Mouse (Mus musculus) urinary bladder, adult 18-20 months (tissue): ENCODE data around the gene Tcam1.
A peak's percentile ranks its signal among the peaks of the same experiment; 100 is the strongest.

Source experiments
- DNase-seq, 2 experiments: peaks; one replicate each; pipeline ENCODE4 v3.0.0; 2022; ENCODE audit warnings: low spot score in 2 of 2, mixed read lengths in 2 of 2

Tcam1 gene

DNA sequence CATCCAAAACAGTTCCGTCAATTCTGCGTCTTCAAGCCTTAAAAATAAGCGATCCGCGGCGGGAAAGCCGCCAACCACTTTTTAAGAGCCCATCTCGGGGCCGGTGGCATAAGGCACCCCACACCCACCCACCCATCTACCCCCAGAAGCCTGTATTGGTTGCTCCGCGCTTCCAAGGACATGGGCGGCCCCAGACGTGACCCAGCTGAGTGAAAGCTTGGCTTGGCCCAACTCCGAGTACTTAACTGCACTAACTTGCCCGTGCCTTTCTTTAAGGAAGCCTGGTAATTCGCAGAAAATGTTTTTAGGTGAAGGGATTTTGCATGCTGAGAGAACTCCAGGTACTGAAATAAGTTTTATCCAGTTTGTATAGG lies 3.2 kb upstream of the Tcam1 start:
- no peak for DNase-seq

DNA sequence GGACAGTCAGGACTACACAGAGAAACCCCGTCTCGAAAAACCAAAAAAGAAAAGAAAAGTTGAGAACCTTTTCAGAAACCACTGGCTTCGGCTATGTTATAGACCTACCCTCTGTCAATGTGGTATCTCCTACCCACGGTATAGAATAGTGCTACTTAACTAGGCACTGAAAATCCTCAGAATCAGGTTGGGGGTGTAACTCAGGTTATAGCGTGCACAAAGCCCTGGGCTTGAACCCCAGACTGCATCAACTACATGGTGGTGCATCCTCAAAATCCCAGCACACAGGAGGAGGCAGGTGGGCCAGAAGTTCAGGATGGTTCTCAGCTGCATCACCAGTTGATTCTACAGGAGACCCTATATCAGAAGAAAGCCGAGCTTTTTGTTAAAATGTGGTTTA lies 2.7 kb upstream of the Tcam1 start:
- DNase-seq = no peak

DNA sequence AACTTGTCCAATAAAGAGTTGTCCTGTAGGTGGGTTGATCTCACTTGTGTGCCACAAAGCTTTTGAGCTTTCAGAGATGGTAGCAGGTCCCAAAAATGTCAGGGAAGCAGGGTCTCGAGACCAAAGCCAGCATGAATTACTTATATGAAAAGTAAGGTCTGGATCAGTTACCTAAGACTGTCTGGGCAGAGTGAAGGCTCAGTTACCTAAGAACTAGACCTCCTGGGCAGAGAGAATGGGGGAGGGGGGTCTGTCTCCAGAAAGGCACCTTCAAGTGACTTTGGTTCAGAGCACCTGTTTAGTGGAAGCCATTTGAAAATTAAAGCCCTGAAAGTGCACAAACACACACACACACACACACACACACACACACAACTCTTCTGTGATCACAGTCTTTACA lies 2.1 kb upstream of the Tcam1 start:
- no peak for DNase-seq

DNA sequence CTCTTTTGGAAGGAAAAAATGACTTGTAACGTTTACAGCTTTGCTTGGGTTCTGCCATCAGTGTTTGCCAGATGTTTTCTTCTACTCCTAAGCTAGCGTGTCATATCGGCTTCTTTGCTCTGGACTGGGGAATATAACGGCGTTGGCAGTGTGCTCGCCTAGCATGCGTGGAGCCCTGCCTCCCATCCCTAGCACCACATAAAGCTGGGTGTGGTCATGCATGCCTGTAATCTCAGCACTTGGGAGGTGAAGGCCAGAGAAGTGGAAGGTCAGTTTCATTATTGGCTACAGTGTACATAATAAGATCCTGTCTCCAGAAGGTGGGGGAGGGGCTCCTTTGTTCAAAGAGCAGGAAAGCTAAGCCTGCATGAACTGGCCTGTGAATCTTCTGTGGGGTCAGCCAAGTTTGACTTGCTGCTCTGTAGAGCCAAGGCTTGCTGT lies 1.5 kb upstream of the Tcam1 start:
- DNase-seq = peak in 1 of 2 experiments; percentile 60

DNA sequence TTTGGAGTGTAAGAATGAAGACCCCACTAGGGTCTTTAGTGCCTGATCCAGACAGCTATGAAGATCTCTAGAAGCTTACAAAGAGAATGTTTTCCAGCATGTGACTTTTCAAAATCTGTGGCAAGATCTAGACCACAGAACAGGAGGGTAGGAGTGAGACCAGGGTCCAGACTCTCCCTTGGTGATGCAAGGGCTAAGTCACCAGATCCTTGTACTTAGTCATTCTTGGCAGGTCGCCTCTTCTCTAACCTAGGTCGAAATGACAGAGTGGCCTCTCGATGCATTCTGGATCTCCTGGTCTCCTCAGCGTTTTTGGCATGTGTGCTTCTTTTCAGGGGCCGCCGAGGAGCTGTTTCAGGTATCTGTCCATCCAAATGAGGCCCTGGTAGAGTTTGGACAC lies 6.0 kb downstream of the Tcam1 start:
- no peak for DNase-seq

DNA sequence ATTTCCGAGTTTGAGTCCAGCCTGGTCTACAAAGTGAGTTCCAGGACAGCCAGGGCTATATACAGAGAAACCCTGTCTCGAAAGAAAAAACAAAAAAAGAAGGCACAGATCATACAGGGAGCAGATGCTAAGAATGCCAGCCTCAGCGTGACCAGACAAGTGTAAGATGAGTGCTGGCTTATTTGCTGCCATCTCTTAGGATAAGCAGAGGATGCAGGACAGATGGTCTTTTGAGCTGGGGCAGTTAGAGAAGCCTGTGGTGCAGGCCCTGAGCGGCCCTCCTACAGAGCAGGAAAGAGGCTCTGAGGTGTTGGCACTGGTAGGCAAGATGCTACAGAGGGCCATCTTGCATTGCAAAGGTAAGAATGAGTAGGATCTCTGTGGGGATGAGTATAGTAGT lies 6.9 kb downstream of the Tcam1 start:
- no peak for DNase-seq

DNA sequence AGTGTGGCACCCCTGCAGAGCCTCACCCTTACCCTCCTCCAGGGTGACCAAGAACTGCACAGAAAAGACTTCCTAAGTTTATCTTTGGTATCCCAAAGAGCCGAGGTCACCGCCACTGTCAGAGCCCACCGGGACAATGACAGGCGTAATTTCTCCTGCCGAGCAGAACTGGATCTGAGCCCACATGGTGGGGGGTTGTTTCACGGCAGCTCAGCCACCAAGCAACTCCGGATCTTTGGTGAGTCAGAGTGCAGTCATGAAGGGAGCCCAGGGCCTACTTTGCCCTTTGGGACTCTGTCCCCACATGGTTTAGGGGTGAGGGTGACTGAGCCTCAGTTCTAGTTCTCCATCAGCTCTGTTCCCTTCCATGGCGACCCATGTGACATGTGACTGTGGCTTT lies 7.7 kb downstream of the Tcam1 start:
- no peak for DNase-seq

DNA sequence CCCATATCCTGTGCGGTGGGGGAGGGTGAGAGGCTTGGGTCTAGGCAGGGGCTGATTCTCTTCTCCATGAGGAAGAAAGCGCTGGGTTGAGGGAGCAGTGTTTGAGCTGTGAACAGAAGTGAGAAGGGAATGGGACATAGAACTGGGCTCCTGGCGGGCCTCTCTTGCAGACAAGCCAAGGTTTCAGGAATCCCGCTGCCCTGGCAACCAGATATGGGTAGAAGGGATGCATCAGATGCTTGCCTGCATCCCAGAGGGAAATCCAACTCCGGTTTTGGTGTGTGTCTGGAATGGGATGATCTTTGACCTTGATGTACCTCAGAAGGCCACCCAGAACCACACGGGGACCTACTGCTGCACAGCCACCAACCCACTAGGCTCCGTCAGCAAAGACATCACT lies 9.7 kb downstream of the Tcam1 start:
- no peak for DNase-seq

DNA sequence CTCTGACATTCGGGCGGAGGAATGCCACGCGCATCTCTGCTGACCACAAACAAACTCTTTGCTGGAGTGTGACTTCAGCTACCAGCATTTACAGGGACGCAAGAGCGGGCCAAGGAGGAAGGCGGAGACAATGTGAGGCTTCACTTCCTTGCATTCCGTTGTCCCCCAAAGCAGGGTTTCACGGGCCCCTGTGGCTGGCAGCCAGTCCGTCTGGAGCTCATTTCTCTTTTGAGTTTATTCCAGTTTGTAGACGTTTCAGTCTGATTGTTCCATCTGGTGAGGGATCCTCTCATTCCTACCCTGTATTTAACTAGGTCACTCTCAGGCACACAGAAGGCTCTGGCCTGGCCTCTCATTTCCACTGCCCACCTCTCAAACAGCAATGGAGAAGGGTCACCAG lies 10.5 kb downstream of the Tcam1 start:
- DNase-seq = no peak

DNA sequence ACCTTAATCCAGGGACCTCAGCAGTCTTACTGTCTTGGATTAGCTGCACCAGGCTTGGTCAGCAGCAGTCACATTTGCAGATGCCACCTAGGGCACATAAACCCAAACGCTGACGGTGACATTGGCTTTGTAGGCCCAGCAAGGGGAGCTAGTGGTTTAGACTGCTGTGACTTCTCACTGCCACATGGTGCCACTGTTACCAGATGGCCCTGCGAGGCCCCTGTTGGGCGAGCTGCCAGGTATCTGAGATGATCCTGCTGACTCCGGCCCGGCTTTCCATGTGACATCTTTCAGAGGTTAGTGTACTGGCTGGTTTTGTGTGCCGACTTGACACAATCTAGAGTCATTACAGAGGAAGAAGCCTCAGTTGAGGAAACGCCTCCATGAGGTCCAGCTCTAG lies 12.9 kb downstream of the Tcam1 start:
- DNase-seq = no peak

DNA sequence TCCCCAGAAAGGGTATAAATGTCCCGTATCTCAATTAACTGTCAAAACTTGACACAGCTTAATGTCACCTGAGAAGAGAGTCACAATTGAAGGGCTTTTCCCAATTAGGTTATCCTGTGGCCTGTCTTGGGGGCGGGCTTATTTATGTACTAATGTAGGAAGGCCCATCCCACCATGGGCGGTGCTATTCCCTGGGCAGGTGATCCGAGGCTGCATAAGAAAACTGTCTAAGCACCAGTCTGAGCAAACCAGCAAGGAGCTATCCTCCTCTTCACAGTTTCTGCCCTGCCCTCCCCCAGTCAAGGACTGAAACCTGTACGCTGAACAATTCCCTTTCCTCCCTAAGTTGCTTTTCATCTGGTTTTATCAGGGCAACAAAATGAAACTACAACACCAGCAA lies 13.9 kb downstream of the Tcam1 start:
- DNase-seq = no peak

DNA sequence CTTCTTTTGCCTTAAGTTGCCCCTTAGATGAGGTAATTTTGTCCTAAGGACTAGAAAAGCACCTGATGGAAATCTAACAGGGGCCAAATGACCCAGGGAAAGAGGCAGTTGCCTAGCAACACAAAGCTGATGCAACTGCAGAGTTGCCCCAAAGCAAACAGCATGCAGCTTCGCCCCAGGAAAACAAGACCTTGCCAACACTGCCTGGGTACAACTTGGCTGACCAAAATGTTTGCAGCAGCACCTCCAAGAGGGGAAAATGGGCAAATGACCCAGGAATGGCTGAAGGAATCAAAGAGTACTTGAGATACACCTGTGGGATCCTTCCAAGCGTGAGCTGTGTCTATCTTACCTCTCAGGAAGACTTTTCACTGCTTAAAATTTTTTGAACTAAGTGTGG lies 15.4 kb downstream of the Tcam1 start:
- DNase-seq = no peak

DNA sequence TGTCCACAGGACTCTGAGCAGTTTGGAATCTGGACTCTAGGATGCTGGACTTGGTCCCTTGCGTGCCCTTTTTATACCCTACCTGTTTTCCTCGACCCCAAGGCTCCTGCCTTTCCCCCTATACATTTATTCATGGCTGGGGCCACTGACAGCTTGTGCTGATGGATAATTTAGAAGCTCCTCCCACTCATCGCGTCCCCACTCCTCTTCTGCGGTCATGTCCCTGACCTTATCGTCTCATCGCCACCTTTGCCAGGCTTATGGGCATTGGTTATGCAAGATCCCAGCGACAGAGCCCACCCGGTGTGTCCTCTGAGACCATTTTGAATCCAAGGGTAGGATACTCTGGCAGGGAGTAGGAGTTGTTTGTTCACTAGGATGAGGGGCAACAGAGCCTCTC lies 25.3 kb downstream of the Tcam1 start, which contains the start of gene Gh:
Gene Gh (minus strand): TSS at position 101 of the 400 bp plus-strand sequence.
- DNase-seq = no peak

DNA sequence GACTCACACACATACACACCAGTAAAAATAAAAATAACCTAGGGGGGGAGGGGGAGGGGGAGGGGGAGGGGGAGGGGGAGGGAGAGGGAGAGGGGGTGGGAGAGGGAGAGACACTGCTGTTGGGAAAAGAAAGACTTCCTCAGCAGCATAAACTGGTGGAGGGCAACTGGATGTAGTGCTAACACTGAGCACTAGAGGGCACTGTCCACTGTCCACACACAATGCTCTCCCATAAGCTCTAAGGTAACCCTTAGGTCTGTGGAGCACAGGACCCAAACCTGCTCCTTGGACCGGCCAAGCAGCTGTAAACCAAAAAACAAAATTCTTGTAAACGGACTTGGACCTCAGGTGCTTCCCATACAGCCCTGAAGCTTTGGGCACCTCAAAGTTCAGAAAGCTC lies 26.2 kb downstream of the Tcam1 start:
- peak in 1 of 2 experiments; percentile 30 for DNase-seq

DNA sequence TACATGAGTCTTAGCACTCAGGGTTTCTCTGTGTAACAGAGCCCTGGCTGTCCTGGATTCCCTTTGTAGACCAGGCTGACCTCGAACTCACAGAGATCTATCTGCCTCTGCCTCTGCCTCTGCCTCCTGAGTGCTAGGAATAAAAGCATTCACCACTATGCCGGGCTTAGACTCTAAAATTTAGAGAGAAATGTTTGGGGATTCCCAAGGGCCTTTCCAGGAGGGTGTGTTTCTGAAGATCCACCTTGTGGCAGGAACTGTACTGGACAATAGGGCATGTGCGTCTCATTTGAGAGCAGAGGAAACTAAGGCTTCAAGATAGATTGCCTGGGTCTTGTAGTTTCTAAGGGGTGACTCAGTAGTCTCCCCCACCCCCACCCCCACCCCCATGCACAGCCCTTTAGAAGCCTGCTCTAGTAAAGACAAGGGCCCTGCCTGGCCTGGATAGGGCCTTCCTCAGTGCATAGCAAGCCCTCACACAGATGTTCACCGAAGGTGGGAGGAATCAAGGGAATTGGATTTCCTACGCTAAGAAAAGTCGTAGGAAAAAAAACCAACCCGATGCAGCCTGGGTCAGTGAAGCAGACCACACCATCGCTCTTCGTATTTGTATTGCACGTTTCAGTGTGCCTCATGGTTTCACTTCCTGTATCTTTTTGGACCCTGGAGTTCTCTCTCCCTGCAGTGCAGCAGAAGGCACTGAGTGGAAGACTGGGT lies 29.0 kb downstream of the Tcam1 start:
- no peak for DNase-seq

DNA sequence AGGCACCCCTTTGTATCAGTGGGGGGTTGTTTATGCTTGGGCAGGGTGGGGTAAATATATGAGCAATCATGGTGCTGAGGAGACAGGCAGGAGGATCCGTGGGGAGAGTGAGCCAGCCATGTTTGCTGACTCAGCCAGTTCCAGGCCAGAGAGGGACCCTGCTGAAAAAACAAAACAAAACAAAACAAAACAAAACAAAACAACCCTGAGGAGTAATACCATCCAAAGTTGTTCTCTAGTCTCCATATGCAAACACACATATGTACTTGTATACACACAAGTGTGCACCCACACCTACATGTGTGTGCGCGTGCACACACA lies 29.6 kb downstream of the Tcam1 start:
- no peak for DNase-seq

DNA sequence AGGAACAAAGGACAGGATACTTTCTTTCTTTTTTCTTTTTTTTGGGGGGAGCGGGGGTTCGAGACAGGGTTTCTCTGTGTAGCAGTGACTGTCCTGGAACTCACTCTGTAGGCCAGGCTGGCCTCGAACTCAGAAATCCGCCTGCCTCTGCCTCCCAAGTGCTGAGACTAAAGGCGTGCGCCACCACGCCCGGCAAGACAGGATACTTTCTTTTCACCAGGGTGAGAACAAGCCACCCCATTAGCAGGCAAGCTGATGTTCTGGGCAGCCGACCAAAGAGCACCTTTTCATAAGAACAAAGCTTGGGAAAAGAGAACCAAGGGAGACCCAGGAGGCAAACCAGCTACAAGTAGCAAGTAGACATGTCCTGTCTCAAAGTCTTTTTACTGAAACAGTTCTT lies 30.3 kb downstream of the Tcam1 start:
- no peak for DNase-seq

DNA sequence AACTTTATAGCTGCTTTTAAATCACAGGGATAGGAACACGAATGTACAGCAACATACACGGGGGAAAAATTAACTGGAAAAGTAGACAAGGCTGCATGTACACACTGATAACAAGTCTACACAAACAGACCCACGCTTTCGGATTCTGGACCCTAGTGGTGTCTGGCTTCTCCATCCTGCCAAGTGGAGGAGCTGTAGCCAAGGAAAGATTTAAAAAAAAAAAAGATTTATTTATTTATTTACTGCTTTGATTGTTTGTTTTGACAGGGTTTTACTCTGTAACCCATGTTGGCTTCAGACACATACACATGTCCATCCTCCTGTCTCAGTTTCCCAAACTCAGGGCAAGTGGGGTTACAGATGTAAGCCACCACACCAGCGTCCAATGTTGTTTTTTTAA lies 31.0 kb downstream of the Tcam1 start:
- no peak for DNase-seq

DNA sequence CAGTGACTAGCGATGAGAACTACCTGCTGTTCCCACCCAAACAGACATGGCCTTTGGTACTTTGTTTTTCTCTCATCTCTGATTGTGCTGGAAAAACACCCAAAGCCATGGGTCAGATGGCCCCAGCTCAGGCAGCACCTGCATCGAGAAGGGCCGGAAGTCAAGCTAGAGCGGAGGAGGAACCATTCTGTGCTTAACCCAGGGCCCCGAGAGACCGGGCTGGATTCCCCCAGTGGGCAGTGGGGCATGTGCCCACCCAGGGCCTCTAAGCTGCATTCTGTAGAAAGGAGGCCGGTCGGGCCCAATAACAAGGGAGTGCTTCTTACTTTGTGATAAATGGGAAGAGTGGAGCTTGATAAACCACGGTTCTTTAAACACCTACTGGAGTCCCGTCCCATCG lies 31.7 kb downstream of the Tcam1 start:
- DNase-seq = no peak

DNA sequence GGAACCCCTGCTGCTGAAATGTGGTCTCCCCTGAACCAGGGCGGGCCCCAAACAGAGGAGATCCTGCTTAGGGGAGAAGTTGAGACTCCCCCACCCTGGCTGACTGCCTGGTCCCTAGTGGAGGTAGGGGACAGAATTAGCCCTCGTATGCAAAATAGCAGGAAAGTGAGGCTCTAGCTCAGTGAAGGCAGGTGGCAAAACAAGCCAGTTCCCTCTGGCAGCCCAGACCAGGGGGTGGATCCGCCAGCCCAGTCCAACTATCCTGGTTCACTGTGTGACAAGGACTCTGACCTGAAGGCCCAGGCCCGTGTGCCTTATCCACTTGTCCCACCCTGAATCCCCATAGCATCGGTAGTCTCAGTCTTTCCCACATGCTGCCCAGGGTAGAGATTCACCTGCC lies 33.7 kb downstream of the Tcam1 start:
- DNase-seq = no peak

DNA sequence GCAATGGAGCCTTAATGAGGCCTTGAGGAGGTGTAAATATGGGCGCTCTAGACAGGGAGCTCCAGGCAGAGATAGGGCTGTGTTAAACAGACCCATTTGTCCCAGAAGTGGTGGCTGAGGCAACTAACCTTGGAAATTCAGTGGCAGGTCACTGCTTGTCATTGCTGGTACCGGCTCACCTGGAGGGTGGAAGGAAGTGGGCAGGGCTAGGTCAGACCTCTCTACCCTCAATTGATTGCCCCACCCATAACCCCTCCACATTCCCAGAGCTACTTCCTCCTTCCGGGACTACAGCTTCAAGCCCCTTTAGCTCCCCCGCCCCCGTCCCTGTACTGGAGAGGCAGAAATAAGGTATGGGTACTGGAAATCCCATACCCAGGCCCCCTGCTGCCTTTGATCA lies 37.1 kb downstream of the Tcam1 start:
- DNase-seq = peak; percentile 11 to 33

DNA sequence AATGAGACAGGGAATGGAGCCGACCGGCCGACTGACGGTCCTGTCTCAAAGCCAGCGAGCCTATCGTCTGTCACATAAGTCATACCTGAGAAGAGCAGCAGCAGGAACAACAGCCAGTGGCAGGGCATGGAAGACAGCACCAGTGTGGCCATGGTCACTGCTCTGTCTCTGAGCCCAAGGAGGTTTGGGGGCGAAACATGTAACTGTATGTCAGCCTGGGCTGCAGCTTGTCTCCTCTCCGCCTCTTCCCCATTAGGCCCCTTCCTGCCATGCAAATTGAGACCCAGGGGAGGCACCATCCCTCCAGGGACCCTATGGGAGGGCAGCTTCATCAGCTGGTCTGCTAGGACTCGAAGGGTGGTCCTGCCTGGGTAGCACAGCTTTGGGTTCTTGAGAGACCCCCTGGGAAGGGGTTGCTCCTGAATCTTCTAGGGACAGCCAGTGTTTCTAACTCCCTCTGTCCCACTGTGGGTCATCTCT lies 37.9 kb downstream of the Tcam1 start, which contains the start of gene Cd79b:
Gene Cd79b (minus strand): TSS at position 430 of the 480 bp plus-strand sequence.
- DNase-seq = no peak

DNA sequence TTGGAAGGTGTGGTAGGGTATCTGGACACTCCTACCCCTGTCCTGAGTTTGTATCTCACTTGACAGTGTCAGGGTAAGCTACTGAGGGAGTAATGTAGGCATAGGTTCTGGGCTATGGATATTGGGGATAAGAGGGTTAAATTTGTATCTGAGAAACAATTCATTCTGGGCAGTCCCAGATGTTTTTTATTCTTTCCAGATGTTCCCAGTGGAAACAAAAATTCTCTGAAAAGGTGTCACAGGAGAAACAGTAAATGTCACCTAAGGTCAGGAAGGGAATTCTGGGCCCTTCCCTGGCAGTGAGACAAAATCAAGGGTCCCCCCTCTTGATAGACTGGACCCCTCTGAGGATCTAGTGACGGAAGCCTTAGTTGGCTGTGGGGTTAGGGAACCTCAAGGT lies 39.9 kb downstream of the Tcam1 start:
- DNase-seq = no peak

DNA sequence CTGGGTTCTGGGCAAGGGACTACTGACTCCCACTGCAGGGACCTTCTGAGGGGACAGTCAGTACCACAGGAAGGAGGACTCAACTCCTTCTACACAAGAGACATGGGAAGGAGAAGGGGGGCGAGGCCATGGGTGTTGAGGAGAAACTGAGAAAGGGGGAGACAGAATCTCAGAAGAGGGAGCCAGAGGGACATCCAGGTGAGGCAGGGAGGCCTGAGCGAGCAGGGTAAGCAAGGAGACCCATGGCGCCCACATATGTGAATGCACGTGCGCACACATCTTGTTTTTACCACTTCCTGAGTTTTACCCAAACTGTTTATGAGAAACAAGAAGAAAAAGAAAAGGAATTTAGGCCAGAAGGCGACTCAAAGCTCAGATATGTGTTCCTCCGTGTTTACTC lies 41.3 kb downstream of the Tcam1 start:
- DNase-seq = no peak
